Mouse (Mus musculus) cortical plate, adult 2 months (tissue): ENCODE measurements around the gene Tmprss5.

Source experiments
- CTCF ChIP-seq: fragments of 200-500 bp; IDR thresholded peaks from 2 replicates; pipeline ENCODE4 v1.5.1; 2011; ENCODE audit warnings: mild to moderate bottlenecking, control low read depth, low read length; ENCODE audit not compliant: insufficient read depth; ENCODE audit errors: extremely low read depth
- POLR2A ChIP-seq: fragments of 200-500 bp; IDR thresholded peaks from 2 replicates; pipeline ENCODE4 v1.6.1; 2011; ENCODE audit warnings: mild to moderate bottlenecking, low read length, control low read depth; ENCODE audit not compliant: insufficient read depth; ENCODE audit errors: extremely low read depth

- TF ChIP-seq CTCF (no peak), POLR2A (no peak)
Measured at GRCm38 (mm10) chr9:49130514-49131010, 49.5 kb downstream of the Tmprss5 start.
